Mouse (Mus musculus): ENCODE data around the gene Ktn1.

- no peak for TF ChIP-seq CTCF (IDR thresholded peaks at IDR 0.05; ENCODE audit: low read depth, low read length)
- no peak for TF ChIP-seq POLR2A (IDR thresholded peaks at IDR 0.05; ENCODE audit: borderline replicate concordance, low read depth, low read length)
Observed at GRCm38 (mm10) chr14:47621901-47622300, 26.3 kb upstream of the Ktn1 start.

Data from bone marrow macrophage, adult 2 months (primary cell).